Mouse (Mus musculus) C2C12 (cell line): ENCODE results near the gene Erbb4.

Experiments
- CEBPB ChIP-seq: IDR thresholded peaks from one replicate; pipeline ENCODE4 v1.6.1; 2011; ENCODE audit warnings: low read depth, mild to moderate bottlenecking, control low read depth, moderate library complexity
- CTCF ChIP-seq: IDR thresholded peaks from one replicate; pipeline ENCODE4 v1.5.1; 2011; ENCODE audit not compliant: control insufficient read depth, insufficient read depth, insufficient read length
- FOSL1 ChIP-seq: IDR thresholded peaks from one replicate; pipeline ENCODE4 v1.8.0; 2011; ENCODE audit warnings: mild to moderate bottlenecking, low read length; ENCODE audit not compliant: poor library complexity, insufficient read depth, severe bottlenecking
- MAX ChIP-seq: IDR thresholded peaks from one replicate; pipeline ENCODE4 v1.6.1; 2011; ENCODE audit warnings: mild to moderate bottlenecking, control low read depth
- MYOD1 ChIP-seq: IDR thresholded peaks from one replicate; pipeline ENCODE4 v1.6.1; 2011; ENCODE audit warnings: low read depth; ENCODE audit not compliant: control insufficient read depth, insufficient read length
- MYOG ChIP-seq: IDR thresholded peaks from one replicate; pipeline ENCODE4 v1.6.1; 2011; ENCODE audit not compliant: control insufficient read depth, insufficient read length; ENCODE audit errors: extremely low read depth
- USF1 ChIP-seq: IDR thresholded peaks from one replicate; pipeline ENCODE4 v1.6.1; 2011; ENCODE audit warnings: low read depth, mild to moderate bottlenecking, control low read depth, moderate library complexity

- no peak for TF ChIP-seq CTCF
- no peak for TF ChIP-seq CEBPB
- no peak for TF ChIP-seq MYOD1
- TF ChIP-seq USF1: no peak
- TF ChIP-seq MAX: no peak
- TF ChIP-seq MYOG: no peak
- TF ChIP-seq FOSL1: no peak
Observed at GRCm38 (mm10) chr1:68466390-68466960, 641.4 kb downstream of the Erbb4 start.
